ENCODE assay signal across 12 mouse cellular contexts in genomic region chr1:76724453-76724852, GRCm38 (mm10).
DNase-seq lines count a peak whose midpoint lies in the region; ATAC-seq lines count a peak whose summit lies in the region.
"Had no signal": no experiment of that assay in that cellular context is flagged by ENCODE, and none has a peak within 500 bp of the region (broad histone marks: within the 10 kb centered on the region; RNA-seq: fewer than 3 reads in every experiment).

No protein-coding gene starts in this region.

- H3K4me2 ChIP-seq in forebrain, embryonic 16.5 days (ENCODE audit: low read length), result no peak overlapping the region
- H3K4me2 ChIP-seq in forebrain, embryonic 15.5 days (replicated peaks), result no peak overlapping the region
- H3K4me2 ChIP-seq: embryonic facial prominence, embryonic 15.5 days; liver, embryonic 13.5 days had no signal

- H3K9me3 ChIP-seq in forebrain, embryonic 16.5 days (ENCODE audit: control insufficient read depth, low read length), result no peaks in the 10 kb centered on the region
- no peaks in the 10 kb centered on the region for H3K9me3 ChIP-seq in forebrain, embryonic 15.5 days
- H3K9me3 ChIP-seq: embryonic facial prominence, embryonic 15.5 days; liver, embryonic 13.5 days had no signal

- intact Hi-C loops in left cerebral cortex, postnatal 4 days (cut with DNase I), result no loop called here
- intact Hi-C loops in heart, postnatal 14 days (cut with DNase I), result no loop called here

- H3K4me1 ChIP-seq in forebrain, embryonic 16.5 days (replicated peaks; ENCODE audit: control insufficient read depth, insufficient read depth, low read length), result no peaks in the 10 kb centered on the region
- 0 out of 2 replicates have a peak, but pooled peaks cover 3% of the 10 kb centered on the region for H3K4me1 ChIP-seq in forebrain, embryonic 15.5 days
- H3K4me1 ChIP-seq: embryonic facial prominence, embryonic 15.5 days; liver, embryonic 13.5 days had no signal

- WGBS in forebrain, embryonic 16.5 days, result 49% methylated on average over 3 of the region's 3 CpGs
- 50% methylated on average over 3 of the region's 3 CpGs for WGBS in forebrain, embryonic 15.5 days

- no peak overlapping the region for H3K9ac ChIP-seq in forebrain, embryonic 16.5 days (replicated peaks; ENCODE audit: low read depth, low read length)
- no peak overlapping the region for H3K9ac ChIP-seq in forebrain, embryonic 15.5 days (replicated peaks)
- H3K9ac ChIP-seq: embryonic facial prominence, embryonic 15.5 days; liver, embryonic 13.5 days had no signal

- peak; percentile 42 for DNase-seq in left cerebral cortex, postnatal 4 days
- DNase-seq in left cerebral cortex, adult 11 months (ENCODE audit: low spot score), result no peak
- DNase-seq in heart, postnatal 14 days, result peak; percentile 17 to 50
- DNase-seq in lung, postnatal 36 days, result peak; percentile 67
- DNase-seq in embryo, embryonic 11 days, result no peak
- no peak for DNase-seq in ovary, postnatal 36 days (ENCODE audit: low spot score)
- DNase-seq: liver, embryonic 13.5 days had no signal

- H3K27me3 ChIP-seq in forebrain, embryonic 16.5 days (replicated peaks; ENCODE audit: control insufficient read depth, insufficient read depth, low read length), result no peaks in the 10 kb centered on the region
- no peaks in the 10 kb centered on the region for H3K27me3 ChIP-seq in forebrain, embryonic 15.5 days
- H3K27me3 ChIP-seq: CH12.LX; embryonic facial prominence, embryonic 15.5 days; liver, embryonic 13.5 days had no signal

- no peak overlapping the region for H3K4me3 ChIP-seq in forebrain, embryonic 16.5 days (replicated peaks; ENCODE audit: low read length)
- no peak overlapping the region for H3K4me3 ChIP-seq in forebrain, embryonic 15.5 days
- H3K4me3 ChIP-seq: embryonic facial prominence, embryonic 15.5 days; liver, embryonic 13.5 days; myocyte had no signal

- no peaks in the 10 kb centered on the region for H3K36me3 ChIP-seq in forebrain, embryonic 16.5 days (ENCODE audit: control insufficient read depth, insufficient read depth)
- no peaks in the 10 kb centered on the region for H3K36me3 ChIP-seq in forebrain, embryonic 15.5 days
- H3K36me3 ChIP-seq: embryonic facial prominence, embryonic 15.5 days; liver, embryonic 13.5 days had no signal

- peak; percentile 80 for ATAC-seq in forebrain, embryonic 16.5 days
- ATAC-seq in forebrain, embryonic 15.5 days (replicated peaks), result no peak; the same call in 1 of the 2 replicates

- H3K27ac ChIP-seq in forebrain, embryonic 16.5 days (ENCODE audit: low read length), result no peak overlapping the region
- no peak overlapping the region for H3K27ac ChIP-seq in forebrain, embryonic 15.5 days (replicated peaks)
- H3K27ac ChIP-seq: embryonic facial prominence, embryonic 15.5 days; liver, embryonic 13.5 days had no signal

Comparison
In these comparisons a context has a peak if more than half of its experiments do, and no peak if none do; other contexts are left out.
1. DNase-seq: peak in left cerebral cortex, postnatal 4 days (single experiment), heart, postnatal 14 days (2 of 2) and lung, postnatal 36 days (single experiment); none in left cerebral cortex, adult 11 months (single experiment), embryo, embryonic 11 days (single experiment) and ovary, postnatal 36 days (single experiment).